Mouse (Mus musculus) spleen, adult 2 months (tissue): Measurements from ENCODE around the gene Tnf.

Source experiments
- CTCF ChIP-seq: fragments of 200-500 bp; IDR thresholded peaks from 2 replicates; pipeline ENCODE4 v1.5.1; 2011; ENCODE audit warnings: mild to moderate bottlenecking, inconsistent platforms; ENCODE audit not compliant: insufficient read depth, insufficient read length, insufficient replicate concordance; ENCODE audit errors: extremely low read depth
- POLR2A ChIP-seq: fragments of 200-500 bp; IDR thresholded peaks from 2 replicates; pipeline ENCODE4 v1.6.1; 2011; ENCODE audit warnings: low read depth, low read length, inconsistent platforms

GRCm38 (mm10) chr17:35166352-35167035 is 35.3 kb downstream of the Tnf start:
- no peak for TF ChIP-seq POLR2A
- peak; percentile 44; the same call in 1 of the 2 replicates for TF ChIP-seq CTCF
